Mouse (Mus musculus): ENCODE measurements around the gene Gm11027.

The Gm11027 gene

DNA sequence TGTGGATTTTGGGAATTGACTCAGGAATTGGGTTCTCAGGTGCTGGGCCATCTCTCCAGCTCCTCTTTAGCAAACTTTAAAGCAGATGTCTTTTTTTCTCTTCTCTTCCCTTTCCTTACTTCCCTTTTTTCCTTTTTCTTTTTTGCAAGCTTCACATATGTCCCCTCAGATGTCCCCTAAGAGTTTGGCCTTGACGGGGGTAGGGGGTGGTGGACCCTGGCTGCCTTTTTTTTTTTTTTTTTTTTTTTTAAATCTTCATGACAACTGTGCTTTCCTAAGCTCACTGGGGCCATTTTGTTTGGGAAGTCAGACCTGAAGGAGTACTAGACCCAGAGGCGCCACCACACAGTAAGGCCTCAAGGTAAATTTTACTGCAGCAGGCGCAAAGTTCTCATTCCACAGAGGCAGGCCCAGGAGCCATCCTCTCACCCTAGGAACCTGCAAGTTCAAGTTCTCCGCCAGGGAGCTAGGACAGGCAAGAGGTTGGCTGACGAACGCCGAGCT is 5.0 kb downstream of the Gm11027 start:
- DNase-seq: no peak

DNA sequence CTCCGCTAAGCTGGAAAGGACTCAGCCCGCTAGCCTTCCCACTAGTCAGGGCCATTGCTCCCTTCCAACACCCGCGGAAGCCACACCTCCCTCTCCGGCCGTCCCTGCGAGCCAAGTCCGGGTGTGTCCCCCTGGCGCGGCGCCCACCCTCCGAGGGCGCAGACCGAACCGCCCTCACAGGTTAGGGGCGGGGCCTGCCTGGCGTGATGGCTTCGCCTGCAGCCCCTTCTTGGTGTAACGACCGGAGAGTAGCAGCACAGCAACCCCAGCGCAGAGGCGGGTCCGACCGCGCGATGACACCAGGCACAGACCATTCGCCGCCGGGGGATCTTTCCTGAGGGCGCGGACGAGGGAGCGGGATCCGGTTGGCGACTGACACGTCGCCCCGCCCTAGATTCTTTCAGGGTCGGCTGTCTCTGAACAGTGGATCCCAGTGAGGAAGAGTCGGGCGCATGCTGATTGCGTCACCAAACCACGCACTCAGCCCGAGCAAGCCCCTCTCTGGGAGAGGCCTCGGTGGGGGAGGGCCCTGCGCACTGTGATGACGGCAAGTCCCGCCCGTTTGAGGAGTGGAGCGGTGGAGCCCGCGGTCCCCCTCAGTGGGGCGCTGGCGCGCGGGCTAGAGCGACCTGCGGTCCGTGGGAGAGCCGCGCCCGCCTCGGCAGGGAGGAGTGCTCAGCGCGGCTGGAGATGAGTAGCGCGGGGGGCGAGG is 5.6 kb downstream of the Gm11027 start, which contains the start of gene Esyt2:
Esyt2 (plus strand) TSS at position 544 of the 712 bp plus-strand sequence.
- DNase-seq: peak; percentile 99

DNA sequence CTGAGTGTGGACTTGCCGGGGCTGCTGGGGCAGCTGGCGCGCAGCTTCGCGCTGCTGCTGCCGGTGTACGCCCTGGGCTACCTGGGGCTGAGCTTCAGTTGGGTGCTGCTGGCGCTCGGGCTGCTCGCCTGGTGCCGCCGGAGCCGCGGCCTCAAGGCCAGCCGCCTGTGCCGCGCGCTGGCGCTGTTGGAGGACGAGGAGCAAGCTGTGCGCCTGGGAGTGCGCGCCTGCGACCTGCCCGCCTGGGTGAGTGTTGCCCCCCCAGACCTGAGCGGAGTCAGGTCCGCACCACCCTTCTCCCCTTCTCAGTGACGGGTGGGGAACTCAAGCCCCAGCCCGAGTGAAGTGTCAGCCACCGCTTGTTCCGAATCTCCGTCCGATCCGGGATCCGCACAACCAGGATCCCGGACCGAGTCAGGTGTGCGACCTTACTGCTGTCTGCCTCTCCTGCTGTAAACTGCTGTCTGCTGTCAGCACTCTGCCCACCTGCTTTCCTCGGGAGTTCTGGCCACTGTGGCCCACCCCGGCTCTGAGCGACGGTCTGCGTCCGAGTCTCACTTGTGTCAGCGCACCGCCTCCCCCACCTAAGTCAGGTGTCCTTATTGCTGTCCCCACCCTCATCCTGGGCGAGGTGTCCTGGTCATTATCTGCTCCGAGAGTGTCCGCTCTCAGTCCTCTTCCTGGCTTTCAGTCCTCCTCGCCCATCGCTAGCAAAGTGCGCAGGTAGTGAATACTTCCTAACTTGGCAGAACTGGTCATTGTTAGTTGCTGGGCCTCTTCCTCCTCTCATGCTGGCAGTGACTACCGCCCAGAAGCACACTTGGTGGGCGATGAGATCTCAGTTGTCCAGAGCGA is 6.5 kb downstream of the Gm11027 start:
- DNase-seq: peak; percentile 31 to 43

DNA sequence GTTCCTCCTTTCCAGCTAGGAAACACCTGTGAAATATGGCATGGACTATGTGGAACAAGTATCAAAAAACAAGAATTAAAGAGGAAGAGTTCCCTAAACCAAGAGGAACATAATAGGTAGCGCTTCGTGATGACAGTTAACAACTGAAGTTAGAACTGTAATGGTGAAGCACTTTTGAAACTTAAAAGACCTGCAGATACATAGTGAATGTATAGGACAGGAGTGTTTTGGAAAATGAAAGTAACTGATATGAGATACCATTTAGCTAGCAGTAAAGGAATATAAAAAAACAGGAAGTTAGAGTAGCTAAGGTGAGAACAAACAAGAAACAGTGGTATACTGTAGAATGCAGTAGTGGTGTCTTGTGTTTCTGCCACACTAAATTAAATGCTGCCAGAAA is 7.7 kb downstream of the Gm11027 start:
- no peak for DNase-seq

DNA sequence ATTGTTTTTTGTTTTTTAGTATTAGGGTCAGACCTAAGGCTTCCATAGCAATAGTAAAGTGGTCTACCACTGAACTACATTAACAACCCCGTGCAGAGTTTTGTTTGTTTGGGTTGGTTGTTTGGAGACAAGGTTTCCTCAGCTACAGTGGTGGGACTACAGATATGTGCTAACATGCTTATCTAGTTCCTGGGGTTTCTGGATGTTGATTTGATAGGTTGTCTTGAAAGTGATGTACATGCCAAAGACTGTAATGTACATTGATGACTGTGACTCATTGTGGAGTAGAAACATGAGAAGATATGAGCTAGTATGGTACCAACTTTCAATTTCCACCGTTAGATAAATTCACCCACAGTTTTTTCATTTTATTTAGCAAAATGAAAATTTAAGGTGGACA is 8.3 kb downstream of the Gm11027 start:
- no peak for DNase-seq

DNA sequence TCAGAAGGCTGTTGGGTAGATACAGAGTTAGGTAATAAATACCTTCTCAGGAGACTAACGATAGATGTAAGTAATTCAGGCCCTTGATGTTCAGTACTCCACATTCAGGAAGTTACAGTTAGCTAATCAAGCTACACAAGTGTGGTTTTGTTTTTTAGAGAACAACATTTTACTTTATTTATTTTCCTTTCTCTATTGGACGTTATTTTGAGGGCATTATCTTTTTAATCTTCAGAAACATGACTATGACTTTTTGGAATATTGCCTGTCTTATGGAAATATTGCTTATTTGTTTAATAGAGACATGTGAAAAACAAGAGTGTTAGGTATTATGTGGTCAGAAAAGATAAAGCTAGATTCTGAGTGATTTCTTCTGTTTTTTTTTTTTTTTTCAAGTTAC is 18.0 kb downstream of the Gm11027 start:
- no peak for DNase-seq

DNA sequence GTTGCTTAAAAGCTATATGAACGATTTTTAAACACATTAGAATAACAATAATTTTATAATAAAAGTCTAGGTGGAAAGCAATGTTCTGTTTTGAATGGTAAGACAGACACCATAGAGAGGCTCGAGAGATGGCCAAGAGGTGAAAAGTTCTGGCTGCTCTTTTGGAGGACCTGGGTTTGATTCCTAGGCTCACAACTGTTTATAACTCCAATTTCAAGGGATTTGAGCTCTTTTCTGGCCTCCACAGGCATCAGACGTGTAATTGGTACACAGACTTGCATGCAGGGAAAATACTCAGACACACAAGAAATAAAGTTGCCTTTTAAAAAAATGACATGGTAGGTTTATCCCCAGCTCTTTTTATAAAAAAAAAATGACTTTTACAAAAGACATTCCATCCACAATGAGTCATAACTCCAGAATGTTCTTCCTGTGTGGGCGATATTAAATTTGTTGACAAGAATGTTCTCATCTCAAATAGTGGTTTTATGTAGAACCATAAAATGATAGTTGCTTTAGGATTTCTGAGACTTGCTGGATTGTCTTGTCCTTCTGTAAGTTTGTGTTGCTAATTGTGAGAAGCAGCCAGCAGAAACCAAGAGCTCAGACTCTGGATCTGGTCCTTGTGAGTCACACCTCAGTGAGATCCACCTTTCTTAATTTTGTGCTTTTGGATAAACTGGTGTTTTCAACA is 18.6 kb downstream of the Gm11027 start:
- DNase-seq: no peak

DNA sequence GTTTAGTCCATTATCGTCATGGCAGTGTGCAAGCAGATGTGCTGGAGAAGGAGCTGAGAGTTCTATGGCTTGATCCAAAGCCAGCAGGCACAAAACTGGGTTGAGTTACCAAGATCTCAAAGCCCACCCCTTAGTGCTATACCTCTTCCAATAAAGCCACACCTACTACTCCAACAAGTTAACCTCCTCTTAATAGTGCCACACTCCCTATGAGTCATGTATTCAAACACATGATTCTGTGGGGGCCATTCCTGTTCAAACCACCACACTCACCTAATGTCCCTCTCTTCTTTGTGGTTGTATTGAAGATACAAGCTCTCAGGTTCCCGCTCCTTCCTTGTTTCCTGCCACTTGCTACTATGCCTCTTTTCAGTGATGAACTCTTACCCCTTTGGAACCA is 24.7 kb downstream of the Gm11027 start:
- DNase-seq: no peak

DNA sequence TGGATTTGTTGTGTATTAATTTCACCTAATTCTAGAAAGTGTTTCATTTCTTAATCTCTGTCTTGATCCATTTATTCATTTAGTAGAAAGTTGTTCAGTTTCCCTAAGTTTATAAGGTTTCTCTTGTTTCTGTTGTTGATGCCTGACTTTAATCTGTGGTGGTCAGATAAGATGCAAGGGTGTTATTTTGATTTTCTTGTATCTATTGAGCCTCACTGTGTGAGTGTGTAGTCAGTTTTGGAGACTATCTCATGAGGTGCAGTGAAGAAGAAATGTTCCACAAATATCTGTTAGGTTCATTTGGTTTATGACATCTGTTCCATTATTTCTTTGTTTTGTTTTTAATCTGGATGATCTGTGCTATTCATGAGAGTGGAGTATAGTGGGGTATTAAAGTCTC is 27.0 kb downstream of the Gm11027 start:
- DNase-seq: no peak

DNA sequence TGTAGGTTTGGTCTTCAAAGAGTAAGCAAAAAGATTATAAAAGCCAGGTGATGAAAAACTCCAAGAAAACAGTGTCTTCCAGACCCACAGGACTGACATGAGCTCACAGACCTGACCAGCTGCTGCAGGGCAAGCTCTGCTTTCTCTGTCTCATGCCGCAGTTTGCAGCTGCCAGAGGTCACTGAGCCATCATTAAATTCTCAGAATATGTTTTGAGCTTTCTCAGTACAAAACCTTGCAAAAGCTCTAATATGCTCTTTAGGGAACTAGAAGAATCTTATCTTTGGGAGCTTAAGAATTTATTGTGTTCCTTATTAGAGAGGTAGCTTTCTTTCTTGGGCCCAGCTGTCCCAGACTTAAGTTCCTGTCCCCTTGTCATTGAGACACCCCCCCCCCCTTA is 30.9 kb downstream of the Gm11027 start:
- DNase-seq: no peak

DNA sequence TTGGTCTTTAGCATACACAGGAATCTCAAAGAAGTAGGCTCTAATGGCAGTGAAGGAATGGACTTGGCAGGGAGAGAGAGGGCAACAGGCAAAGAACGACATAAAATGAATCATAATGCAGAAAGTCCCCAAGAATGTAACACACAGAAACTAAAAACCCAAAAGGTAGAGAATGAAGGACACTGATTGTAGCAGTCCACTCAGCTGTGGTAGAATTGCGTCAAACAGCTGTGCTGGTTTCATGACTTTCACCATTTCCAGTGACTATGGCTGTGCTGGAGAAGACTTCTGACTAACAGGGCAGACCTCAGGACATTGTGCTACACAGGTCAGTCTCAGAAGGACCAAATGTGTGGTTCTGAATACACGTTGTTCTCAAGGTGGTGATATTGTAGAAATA is 32.7 kb downstream of the Gm11027 start:
- no peak for DNase-seq

DNA sequence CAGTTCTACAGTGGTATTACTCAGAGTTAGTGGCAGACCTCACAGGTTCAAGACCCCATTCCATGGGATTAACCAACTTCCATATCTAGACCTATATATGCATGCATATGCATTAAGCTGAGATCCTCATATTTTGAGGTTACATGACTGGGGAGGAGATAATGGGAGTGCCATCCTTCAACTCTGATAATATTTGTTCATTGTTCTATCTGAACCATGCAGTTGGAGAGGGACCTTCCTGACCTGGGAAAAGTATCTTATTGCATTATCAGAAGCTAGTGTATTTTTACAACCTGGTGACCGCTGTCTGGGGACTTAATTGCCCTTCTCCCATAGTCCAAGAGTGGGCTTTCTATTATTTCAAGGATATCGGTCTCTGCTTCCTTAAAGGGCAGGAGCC is 33.4 kb downstream of the Gm11027 start:
- DNase-seq: no peak

DNA sequence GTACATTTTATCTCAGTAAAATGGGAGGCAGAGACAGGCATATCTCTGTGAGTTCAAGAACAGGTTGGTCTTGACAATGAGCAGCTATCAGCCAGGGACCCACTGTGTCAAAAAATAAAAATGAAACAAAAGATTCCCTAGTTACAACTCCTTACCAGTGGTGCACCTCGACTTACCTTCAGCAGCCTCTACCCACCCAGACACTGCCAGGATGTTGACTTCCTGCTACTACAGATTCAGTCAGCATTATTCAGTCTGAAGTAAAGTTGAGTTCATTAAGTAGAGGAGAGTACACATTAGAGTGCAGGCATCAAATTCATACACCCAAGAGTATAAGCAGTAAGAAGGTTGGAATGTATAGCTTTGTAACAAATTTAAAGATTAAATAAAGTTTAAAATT is 38.6 kb downstream of the Gm11027 start:
- no peak for DNase-seq

DNA sequence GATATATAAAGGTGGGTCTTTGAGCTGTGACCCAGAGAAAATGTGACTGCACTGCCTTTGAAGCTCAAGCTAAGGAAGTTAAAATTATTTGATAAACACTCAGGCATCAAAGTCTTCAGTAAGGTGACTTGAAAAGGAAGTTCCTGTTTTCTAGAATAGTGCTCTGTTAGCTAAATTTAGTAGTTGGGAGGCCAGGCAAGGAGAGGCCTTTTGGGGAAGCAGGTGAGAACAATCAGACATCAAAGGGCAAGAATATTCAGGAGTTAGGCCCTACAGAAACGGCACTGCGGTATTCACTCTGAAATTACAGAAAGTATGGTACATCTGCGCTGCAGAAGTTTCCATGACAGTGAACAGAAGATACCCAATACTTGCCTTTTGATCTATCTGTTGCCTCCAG is 40.3 kb downstream of the Gm11027 start:
- DNase-seq: no peak

DNA sequence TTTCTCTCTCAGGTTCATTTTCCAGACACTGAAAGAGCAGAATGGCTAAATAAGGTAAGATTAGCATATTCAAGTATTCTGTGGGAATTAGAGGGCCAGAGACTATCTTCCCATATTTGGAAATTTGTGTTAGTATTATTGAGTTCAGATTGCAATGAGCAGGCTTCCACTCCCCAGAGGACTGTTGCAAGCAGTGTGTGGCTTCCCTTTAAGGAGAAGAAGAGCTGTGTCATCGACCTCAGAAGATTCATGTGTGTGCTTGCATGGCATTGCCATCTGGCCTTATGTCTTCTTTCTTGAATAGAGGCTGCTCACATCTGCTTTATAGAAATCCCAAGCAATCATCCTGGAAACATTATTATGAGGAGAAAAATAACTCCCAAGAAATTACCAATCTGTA is 42.6 kb downstream of the Gm11027 start:
- DNase-seq: no peak

All from spleen, adult 18-20 months (tissue).